Mouse (Mus musculus) c-Kit-positive CD71-positive TER-119-negative erythroid progenitor cells, embryonic 14.5 days (primary cell): ENCODE data around the gene Cped1.

Experiments used
- DNase-seq: peaks from one replicate; pipeline ENCODE4 v3.0.0-alpha.2; 2013; ENCODE audit warnings: low read depth

The Cped1 gene

GRCm38 (mm10) chr6:21985732-21986540, at the start of gene Cped1:
Gene Cped1, plus strand, starts transcription at chr6:21985916.
- no peak for DNase-seq

- no peak for DNase-seq
Measured at GRCm38 (mm10) chr6:21937981-21938635, 47.6 kb upstream of the Cped1 start.

- DNase-seq, result peak; percentile 95
Measured at GRCm38 (mm10) chr6:21949226-21949731, 36.4 kb upstream of the Cped1 start, which contains the start of gene Ing3. Gene Ing3, plus strand, starts transcription at chr6:21949571.

DNA sequence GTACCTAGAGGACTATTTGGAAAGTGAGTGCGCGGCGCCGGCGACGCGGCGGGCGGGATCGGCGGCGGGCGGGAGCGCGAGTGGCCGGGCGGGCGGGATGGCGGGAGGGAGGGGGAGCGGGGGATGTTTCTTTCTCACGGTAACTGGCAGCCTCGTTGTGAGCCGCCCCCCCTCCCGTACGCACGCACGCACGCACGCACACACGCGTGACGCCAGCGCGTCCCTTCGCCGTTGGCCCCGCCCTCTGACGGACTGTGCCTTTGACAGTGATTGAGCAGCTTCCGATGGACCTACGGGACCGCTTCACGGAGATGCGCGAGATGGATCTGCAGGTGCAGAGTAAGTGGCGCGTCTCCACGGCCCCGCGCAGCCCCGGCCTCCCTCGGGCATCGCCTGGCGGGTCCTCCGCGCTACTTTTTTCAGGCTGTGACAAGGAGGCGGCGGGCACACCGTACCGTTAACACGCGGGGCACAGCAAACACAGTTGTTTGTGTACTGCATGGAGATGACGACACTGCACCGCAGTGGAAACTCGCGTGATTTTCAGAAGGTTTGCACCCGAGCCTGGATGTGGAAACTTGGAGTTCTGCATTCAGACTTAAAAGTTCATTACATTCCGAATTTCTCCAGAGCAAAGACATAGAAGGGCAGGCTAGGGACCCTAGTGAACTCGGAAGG, 35.8 kb upstream of the Cped1 start:
- peak; percentile 87 for DNase-seq

DNA sequence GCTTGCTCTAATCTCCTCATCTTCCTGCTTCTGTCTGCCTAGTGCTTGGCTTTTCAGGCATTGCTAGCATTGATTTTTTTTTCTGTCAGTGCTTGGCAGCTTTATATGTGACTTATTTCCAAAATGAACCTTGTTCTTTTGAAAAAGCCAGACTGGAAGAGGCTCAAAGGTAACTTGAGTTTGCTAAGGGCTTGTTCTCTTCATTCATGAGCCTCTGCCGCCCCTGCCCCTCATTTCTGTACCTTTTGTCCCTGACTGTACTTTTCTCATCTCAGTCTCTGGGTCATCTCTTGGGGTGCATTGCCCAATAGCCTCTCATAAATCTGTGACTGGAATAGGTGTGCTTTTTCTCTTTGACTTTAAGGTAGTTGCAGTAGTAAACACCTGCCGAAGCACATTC, 35.0 kb upstream of the Cped1 start:
- no peak for DNase-seq

DNA sequence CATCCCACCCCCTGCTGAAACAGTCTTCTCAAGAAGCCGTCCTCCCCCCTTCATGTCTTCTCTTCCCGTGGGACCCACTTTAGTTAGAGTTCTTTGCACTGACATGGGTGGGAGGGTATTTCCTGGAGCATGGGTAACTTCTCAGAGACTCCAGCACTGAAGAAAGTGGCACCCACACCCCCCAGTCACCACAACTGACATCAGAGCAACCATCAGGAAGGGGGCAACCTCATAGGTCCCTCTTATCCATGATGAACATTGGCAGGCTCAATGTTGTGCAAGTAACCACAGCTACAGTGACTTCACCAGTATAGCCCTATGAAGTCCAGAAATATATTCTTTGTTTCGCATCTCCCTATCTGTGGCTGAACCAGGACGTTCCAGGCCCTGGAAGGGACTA, 30.2 kb upstream of the Cped1 start:
- DNase-seq, result no peak

- DNase-seq, result no peak
Measured at GRCm38 (mm10) chr6:21958922-21959321, 26.8 kb upstream of the Cped1 start.

DNA sequence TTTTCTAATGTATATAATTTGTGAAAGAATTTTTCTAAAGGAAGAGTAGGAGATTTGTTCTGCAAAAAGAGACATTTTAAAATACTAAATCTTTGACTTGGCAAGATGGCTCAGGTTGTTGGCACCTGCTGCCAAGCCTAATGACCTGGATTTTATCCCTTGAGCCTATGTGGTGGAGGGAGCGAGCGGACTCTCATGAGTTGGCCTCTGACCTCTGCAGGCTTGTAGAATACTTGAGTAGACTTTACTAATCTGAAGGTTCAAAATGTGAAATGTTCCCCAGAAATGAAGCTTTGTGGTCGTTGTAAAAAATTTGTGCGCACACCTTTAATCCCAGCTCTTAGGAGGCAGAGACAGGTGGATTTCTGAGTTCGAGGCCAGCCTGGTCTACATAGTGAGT, 25.8 kb upstream of the Cped1 start:
- DNase-seq, result no peak

GRCm38 (mm10) chr6:21977532-21977931, 8.2 kb upstream of the Cped1 start:
- DNase-seq, result no peak

GRCm38 (mm10) chr6:21981114-21981513, 4.6 kb upstream of the Cped1 start:
- DNase-seq, result no peak

GRCm38 (mm10) chr6:21984990-21985731, 555 bp upstream of the Cped1 start:
- peak; percentile 58 for DNase-seq

DNA sequence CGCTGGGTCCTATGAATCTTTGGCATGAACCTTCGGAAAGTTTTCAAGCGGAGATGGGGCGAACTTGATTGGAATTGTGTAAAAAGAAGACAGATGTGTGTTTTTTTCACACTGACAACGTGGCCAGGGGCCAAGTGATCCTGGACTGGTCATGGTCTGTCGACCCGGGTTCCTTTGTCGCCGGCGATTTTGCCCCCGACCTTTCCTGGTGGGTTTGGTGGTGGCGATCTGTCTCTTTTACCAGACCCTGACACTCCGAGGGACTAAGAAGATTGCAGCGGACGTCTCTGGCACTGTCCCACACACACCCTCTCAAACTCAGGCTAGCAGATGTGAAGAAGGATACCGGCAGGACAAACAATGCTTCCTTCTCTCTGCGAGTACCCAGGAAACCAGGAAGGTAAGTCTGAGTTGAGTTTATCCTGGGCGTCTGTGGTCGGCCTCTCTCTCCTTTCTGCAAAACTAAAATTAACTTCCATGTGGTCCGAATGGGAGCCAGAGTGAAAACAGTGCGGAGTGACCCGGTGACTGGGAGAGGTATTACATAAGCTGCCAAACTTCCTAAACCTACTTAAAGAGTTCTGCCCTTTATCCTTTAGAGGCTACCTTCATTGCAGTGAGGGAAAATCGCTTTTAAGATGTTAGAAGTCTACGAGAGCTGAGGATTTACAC, 1.1 kb downstream of the Cped1 start:
- DNase-seq, result no peak

DNA sequence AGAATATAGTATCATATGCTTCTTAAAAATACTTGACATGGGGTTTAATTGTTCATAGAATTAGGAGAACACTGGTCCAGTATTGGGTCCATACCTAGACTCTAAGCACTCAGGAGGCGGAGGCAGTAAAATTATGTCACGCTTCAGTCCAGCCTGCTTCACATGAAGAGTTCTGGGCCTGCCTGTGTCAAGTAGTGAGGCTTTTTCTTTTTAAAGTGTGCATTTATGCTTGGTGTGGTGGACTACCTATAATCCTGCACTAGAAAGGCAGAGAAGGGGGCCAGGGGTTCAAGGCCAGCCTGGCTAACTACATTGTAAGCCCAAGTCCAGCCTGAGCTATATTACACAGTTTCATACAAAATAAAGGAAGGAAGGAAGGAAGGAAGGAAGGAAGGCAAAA, 1.8 kb downstream of the Cped1 start:
- DNase-seq, result no peak

GRCm38 (mm10) chr6:21988296-21988695, 2.6 kb downstream of the Cped1 start:
- no peak for DNase-seq

DNA sequence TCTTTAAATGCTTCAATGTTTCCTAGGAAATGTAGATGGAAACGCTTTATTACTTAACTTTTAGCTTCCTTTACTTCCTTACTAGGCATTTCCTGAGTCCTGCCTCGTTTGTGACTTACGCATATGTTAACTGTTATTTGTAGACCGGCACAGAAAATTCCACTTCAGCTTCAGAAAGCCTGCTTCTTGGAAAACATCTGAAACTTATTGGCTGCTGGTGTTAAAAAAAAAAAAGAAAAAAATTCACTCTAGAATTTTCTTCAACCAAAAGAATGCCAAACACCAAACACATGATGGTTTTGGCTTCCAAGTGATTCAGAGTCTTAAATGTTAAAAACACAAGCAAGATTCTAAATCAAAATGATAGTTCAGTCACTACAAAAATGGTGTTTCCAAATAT, 3.4 kb downstream of the Cped1 start:
- no peak for DNase-seq

GRCm38 (mm10) chr6:21990181-21991135, 4.7 kb downstream of the Cped1 start:
- DNase-seq, result no peak

GRCm38 (mm10) chr6:21991151-21991550, 5.4 kb downstream of the Cped1 start:
- DNase-seq, result no peak

GRCm38 (mm10) chr6:21993070-21993469, 7.4 kb downstream of the Cped1 start:
- no peak for DNase-seq

DNA sequence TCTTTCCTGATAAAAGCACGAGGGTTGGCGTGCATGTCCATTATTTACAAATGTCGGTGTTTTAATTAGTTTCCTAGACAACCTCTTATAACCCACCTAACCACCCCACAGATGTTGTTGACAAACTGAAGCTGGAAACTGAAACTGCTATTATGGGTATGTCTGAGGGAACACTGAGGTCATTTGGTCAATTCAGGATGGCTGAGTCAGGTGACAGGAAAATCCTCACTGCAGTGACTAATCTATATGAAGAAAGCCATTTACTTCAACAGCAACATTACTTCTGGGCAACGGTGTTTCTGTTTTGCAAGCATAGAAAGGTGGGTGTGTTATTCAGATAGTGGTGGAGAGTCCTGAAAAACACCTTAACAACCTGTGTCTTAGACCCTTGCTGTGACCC, 12.4 kb downstream of the Cped1 start:
- no peak for DNase-seq

GRCm38 (mm10) chr6:21999025-21999424, 13.3 kb downstream of the Cped1 start:
- DNase-seq, result no peak
